ENCODE assay signal across 15 mouse cellular contexts in the genomic region with DNA sequence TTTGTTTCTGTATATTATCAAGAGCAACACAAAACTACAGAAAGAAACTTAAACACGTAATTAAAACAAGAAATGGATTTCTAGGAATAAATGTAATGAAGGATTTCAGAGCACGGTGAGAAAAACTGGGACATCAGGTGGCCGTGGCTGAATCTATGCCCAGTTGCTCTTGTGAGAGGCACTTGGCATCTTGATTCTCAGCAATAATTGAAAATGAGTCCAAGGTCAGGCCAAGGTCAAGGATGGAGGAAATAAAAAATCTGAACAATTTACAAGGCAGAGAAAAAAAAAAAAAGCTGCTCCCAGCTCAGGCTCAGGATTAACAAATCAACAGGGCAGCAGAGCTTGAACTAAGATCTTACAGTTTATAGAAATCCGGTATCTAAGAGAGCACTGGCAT.
"Had no signal": no experiment of that assay in that cellular context is flagged by ENCODE, and none has a peak within 500 bp of the region (broad histone marks: within the 10 kb centered on the region; RNA-seq: fewer than 3 reads in every experiment).

No protein-coding gene starts in this region.

- H3K9ac ChIP-seq: liver, postnatal 0 days; lung, embryonic 15.5 days; midbrain, embryonic 13.5 days; midbrain, embryonic 15.5 days; neural tube, embryonic 12.5 days; stomach, embryonic 15.5 days had no signal

- H3K27me3 ChIP-seq: lung, embryonic 15.5 days; megakaryocyte, embryonic 14.5 days; midbrain, embryonic 13.5 days; midbrain, embryonic 15.5 days; neural tube, embryonic 12.5 days; stomach, embryonic 15.5 days had no signal

- DNase-seq: liver, postnatal 0 days; lung, adult 2 months; lung, postnatal 10 days; right cerebral cortex, postnatal 14 days; thymus, adult 2 months; thymus, postnatal 25 days; thymus, postnatal 4 days had no signal

- H3K4me3 ChIP-seq: lung, embryonic 15.5 days; megakaryocyte, embryonic 14.5 days; midbrain, embryonic 13.5 days; midbrain, embryonic 15.5 days; neural tube, embryonic 12.5 days; stomach, embryonic 15.5 days had no signal

- H3K4me1 ChIP-seq: lung, embryonic 15.5 days; midbrain, embryonic 13.5 days; midbrain, embryonic 15.5 days; neural tube, embryonic 12.5 days; stomach, embryonic 15.5 days had no signal

- H3K27ac ChIP-seq: lung, embryonic 15.5 days; macrophage; midbrain, embryonic 13.5 days; midbrain, embryonic 15.5 days; neural tube, embryonic 12.5 days; stomach, embryonic 15.5 days; stomach, postnatal 0 days had no signal

- H3K36me3 ChIP-seq: lung, embryonic 15.5 days; midbrain, embryonic 13.5 days; midbrain, embryonic 15.5 days; neural tube, embryonic 12.5 days; stomach, embryonic 15.5 days had no signal
